Mouse (Mus musculus) MEL (cell line): ENCODE measurements around the gene Slc51a. TPM values are rescaled to one million over a fixed set of nuclear protein-coding genes. Genes with fewer than 3 reads are reported as not detected.

Experiments
- DNase-seq: peaks from one replicate; pipeline ENCODE4 v3.0.0; 2011; ENCODE audit warnings: low read depth, low spot score
- H3K27ac ChIP-seq: 2 replicates; pipeline ENCODE4 v1.5.1; 2012; ENCODE audit warnings: low read depth, mild to moderate bottlenecking, control low read depth, low read length, moderate library complexity; ENCODE audit not compliant: control insufficient read depth
- H3K27me3 ChIP-seq, 2 experiments: fragments of 150-350 bp in 1 of 2; sonication (generic) in 1 of 2; 2 replicates each; pipeline ENCODE4 v1.6.1; 2012; ENCODE audit warnings: low read length in 2 of 2, mild to moderate bottlenecking in 2 of 2, improper control_type of control experiment in 1 of 2, moderate library complexity in 1 of 2; ENCODE audit not compliant: insufficient read depth in 2 of 2, control insufficient read depth in 1 of 2
- H3K36me3 ChIP-seq, 2 experiments: 2 replicates each; pipeline ENCODE4 v1.6.1; 2012 to 2014; ENCODE audit warnings: low read length in 2 of 2, improper control_type of control experiment in 1 of 2, inconsistent platforms in 1 of 2, mild to moderate bottlenecking in 1 of 2; ENCODE audit not compliant: insufficient read depth in 2 of 2, control insufficient read depth in 1 of 2
- H3K4me1 ChIP-seq, 2 experiments: fragments of 150-350 bp in 1 of 2; sonication (generic) in 1 of 2; 2 replicates each; pipeline ENCODE4 v1.6.1; 2012; ENCODE audit warnings: low read length in 2 of 2, improper control_type of control experiment in 1 of 2, mild to moderate bottlenecking in 1 of 2; ENCODE audit not compliant: insufficient read depth in 2 of 2, control insufficient read depth in 1 of 2
- H3K4me3 ChIP-seq, 2 experiments: fragments of 150-350 bp in 1 of 2; sonication (generic) in 1 of 2; 2 replicates each; pipeline ENCODE4 v1.5.1; 2012; ENCODE audit warnings: low read depth in 2 of 2, low read length in 2 of 2, mild to moderate bottlenecking in 2 of 2, moderate library complexity in 2 of 2, control low read depth in 1 of 2, improper control_type of control experiment in 1 of 2; ENCODE audit not compliant: control insufficient read depth in 1 of 2, insufficient read depth in 1 of 2
- H3K79me2 ChIP-seq: 2 replicates; pipeline ENCODE4 v1.6.1; 2012; ENCODE audit warnings: mild to moderate bottlenecking, low read length, moderate library complexity; ENCODE audit not compliant: control insufficient read depth, poor library complexity, insufficient read depth
- H3K9ac ChIP-seq: 2 replicates; pipeline ENCODE4 v1.6.1; 2012; ENCODE audit warnings: low read depth, mild to moderate bottlenecking, control low read depth, low read length, moderate library complexity; ENCODE audit not compliant: control insufficient read depth, poor library complexity, severe bottlenecking
- H3K9me3 ChIP-seq: fragments of 150-350 bp; sonication (generic); replicated peaks from 2 replicates; pipeline ENCODE4 v1.6.1; 2012; ENCODE audit warnings: mild to moderate bottlenecking, low read length, improper control_type of control experiment, moderate library complexity; ENCODE audit not compliant: insufficient read depth
- BHLHE40 ChIP-seq: IDR thresholded peaks from 2 replicates; pipeline ENCODE4 v1.6.1; 2012; ENCODE audit warnings: low read depth, mild to moderate bottlenecking, inconsistent platforms, low read length, improper control_type of control experiment, borderline replicate concordance
- CHD1 ChIP-seq: IDR thresholded peaks from 2 replicates; pipeline ENCODE4 v1.6.1; 2012; ENCODE audit warnings: low read depth, mild to moderate bottlenecking, inconsistent platforms, low read length, improper control_type of control experiment
- CHD2 ChIP-seq: IDR thresholded peaks from 2 replicates; pipeline ENCODE4 v1.6.1; 2011; ENCODE audit warnings: low read length, improper control_type of control experiment
- CTCF ChIP-seq, 3 experiments: IDR thresholded peaks in 2 of 3; conservative IDR thresholded peaks in 1 of 3; 2 replicates each; pipeline ENCODE4 v1.5.1; 2011 to 2012; ENCODE audit warnings: low read length in 3 of 3, low read depth in 2 of 3, mild to moderate bottlenecking in 2 of 3, improper control_type of control experiment in 1 of 3, inconsistent platforms in 1 of 3, mixed read lengths in 1 of 3, moderate library complexity in 1 of 3; ENCODE audit not compliant: control insufficient read depth in 1 of 3, insufficient read depth in 1 of 3, poor library complexity in 1 of 3, severe bottlenecking in 1 of 3
- E2F4 ChIP-seq: IDR thresholded peaks from 2 replicates; pipeline ENCODE4 v1.6.1; 2011; ENCODE audit warnings: low read depth, low read length, improper control_type of control experiment, borderline replicate concordance
- ELF1 ChIP-seq: IDR thresholded peaks from 2 replicates; pipeline ENCODE4 v1.6.1; 2014; ENCODE audit warnings: low read depth, mild to moderate bottlenecking, inconsistent platforms, low read length, improper control_type of control experiment, moderate library complexity
- EP300 ChIP-seq, 2 experiments: IDR thresholded peaks; 2 replicates each; pipeline ENCODE4 v1.6.1; 2011; ENCODE audit warnings: improper control_type of control experiment in 2 of 2, low read length in 2 of 2, low read depth in 1 of 2, mild to moderate bottlenecking in 1 of 2
- ETS1 ChIP-seq: IDR thresholded peaks from 2 replicates; pipeline ENCODE4 v1.6.1; 2012; ENCODE audit warnings: low read depth, mild to moderate bottlenecking, inconsistent platforms, low read length, improper control_type of control experiment, moderate library complexity
- GABPA ChIP-seq: IDR thresholded peaks from 2 replicates; pipeline ENCODE4 v1.6.1; 2012; ENCODE audit warnings: low read depth, mild to moderate bottlenecking, inconsistent platforms, low read length, improper control_type of control experiment, moderate library complexity
- GATA1 ChIP-seq: IDR thresholded peaks from 2 replicates; pipeline ENCODE4 v1.6.1; 2011; ENCODE audit warnings: low read depth, low read length, improper control_type of control experiment
- JUND ChIP-seq: IDR thresholded peaks from 2 replicates; pipeline ENCODE4 v1.6.1; 2011; ENCODE audit warnings: low read depth, mild to moderate bottlenecking, improper control_type of control experiment, low read length
- MAFK ChIP-seq: IDR thresholded peaks from 2 replicates; pipeline ENCODE4 v1.6.1; 2011; ENCODE audit warnings: low read depth, mild to moderate bottlenecking, low read length, improper control_type of control experiment, borderline replicate concordance
- MAX ChIP-seq: IDR thresholded peaks from 2 replicates; pipeline ENCODE4 v1.6.1; 2011; ENCODE audit warnings: low read length, improper control_type of control experiment
- MXI1 ChIP-seq: IDR thresholded peaks from 2 replicates; pipeline ENCODE4 v1.6.1; 2011; ENCODE audit warnings: mild to moderate bottlenecking, low read depth, low read length, improper control_type of control experiment
- MYB ChIP-seq: IDR thresholded peaks from 2 replicates; pipeline ENCODE4 v1.6.1; 2011; ENCODE audit warnings: mild to moderate bottlenecking, low read depth, low read length, improper control_type of control experiment
- MYC ChIP-seq: IDR thresholded peaks from 2 replicates; pipeline ENCODE4 v1.6.1; 2011; ENCODE audit warnings: low read depth, mild to moderate bottlenecking, low read length, improper control_type of control experiment, moderate library complexity
- NRF1 ChIP-seq: IDR thresholded peaks from 2 replicates; pipeline ENCODE4 v1.6.1; 2014; ENCODE audit warnings: low read depth, mild to moderate bottlenecking, inconsistent platforms, low read length, improper control_type of control experiment, moderate library complexity; ENCODE audit not compliant: poor library complexity, insufficient read depth, severe bottlenecking
- POLR2A ChIP-seq, 2 experiments: IDR thresholded peaks; 2 replicates each; pipeline ENCODE4 v1.6.1; 2011 to 2012; ENCODE audit warnings: low read length in 2 of 2, mild to moderate bottlenecking in 2 of 2, control low read depth in 1 of 2, improper control_type of control experiment in 1 of 2, low read depth in 1 of 2, moderate library complexity in 1 of 2; ENCODE audit not compliant: control insufficient read depth in 1 of 2, insufficient read depth in 1 of 2, poor library complexity in 1 of 2
- POLR2AphosphoS2 ChIP-seq: IDR thresholded peaks from 2 replicates; pipeline ENCODE4 v1.6.1; 2011; ENCODE audit warnings: low read length, improper control_type of control experiment
- POLR2AphosphoS5 ChIP-seq: IDR thresholded peaks from 2 replicates; pipeline ENCODE4 v1.6.1; 2012; ENCODE audit warnings: low read depth, borderline replicate concordance, mild to moderate bottlenecking, inconsistent platforms, low read length, moderate library complexity, mixed read lengths
- RAD21 ChIP-seq: IDR thresholded peaks from 2 replicates; pipeline ENCODE4 v1.6.1; 2011; ENCODE audit warnings: mild to moderate bottlenecking, low read depth, low read length, improper control_type of control experiment
- RCOR1 ChIP-seq: IDR thresholded peaks from 2 replicates; pipeline ENCODE4 v1.6.1; 2012; ENCODE audit warnings: low read depth, mild to moderate bottlenecking, inconsistent platforms, low read length, improper control_type of control experiment
- SIN3A ChIP-seq: IDR thresholded peaks from 2 replicates; pipeline ENCODE4 v1.6.1; 2012; ENCODE audit warnings: low read length, improper control_type of control experiment, inconsistent platforms
- SMC3 ChIP-seq: IDR thresholded peaks from 2 replicates; pipeline ENCODE4 v1.6.1; 2011; ENCODE audit warnings: low read depth, low read length, improper control_type of control experiment
- TAL1 ChIP-seq: IDR thresholded peaks from 2 replicates; pipeline ENCODE4 v1.6.1; 2012; ENCODE audit warnings: mild to moderate bottlenecking, inconsistent platforms, low read length, moderate library complexity, mixed read lengths
- TBP ChIP-seq: IDR thresholded peaks from 2 replicates; pipeline ENCODE4 v1.8.0; 2011; ENCODE audit warnings: low read depth, low read length, improper control_type of control experiment
- TCF12 ChIP-seq: IDR thresholded peaks from 2 replicates; pipeline ENCODE4 v1.6.1; 2014; ENCODE audit warnings: low read depth, mild to moderate bottlenecking, inconsistent platforms, low read length, improper control_type of control experiment, moderate library complexity
- UBTF ChIP-seq: IDR thresholded peaks from 2 replicates; pipeline ENCODE4 v1.6.1; 2012; ENCODE audit warnings: low read depth, mild to moderate bottlenecking, inconsistent platforms, low read length, improper control_type of control experiment, moderate library complexity, borderline replicate concordance; ENCODE audit not compliant: insufficient read depth
- USF1 ChIP-seq: IDR thresholded peaks from 2 replicates; pipeline ENCODE4 v1.6.1; 2014; ENCODE audit warnings: low read depth, mild to moderate bottlenecking, inconsistent platforms, low read length, improper control_type of control experiment, moderate library complexity
- USF2 ChIP-seq, 2 experiments: IDR thresholded peaks; 2 replicates each; pipeline ENCODE4 v1.6.1; 2011 to 2012; ENCODE audit warnings: improper control_type of control experiment in 2 of 2, low read length in 2 of 2, borderline replicate concordance in 1 of 2, inconsistent platforms in 1 of 2, low read depth in 1 of 2, mild to moderate bottlenecking in 1 of 2; ENCODE audit not compliant: insufficient read depth in 1 of 2
- ZC3H11A ChIP-seq: IDR thresholded peaks from 2 replicates; pipeline ENCODE4 v1.6.1; 2012; ENCODE audit warnings: low read depth, mild to moderate bottlenecking, inconsistent platforms, low read length, improper control_type of control experiment
- ZKSCAN1 ChIP-seq: IDR thresholded peaks from 2 replicates; pipeline ENCODE4 v1.6.1; 2012; ENCODE audit warnings: low read depth, mild to moderate bottlenecking, inconsistent platforms, low read length, improper control_type of control experiment, moderate library complexity
- ZMIZ1 ChIP-seq: IDR thresholded peaks from 2 replicates; pipeline ENCODE4 v1.6.1; 2012; ENCODE audit warnings: low read depth, mild to moderate bottlenecking, inconsistent platforms, low read length, improper control_type of control experiment, moderate library complexity
- ZNF384 ChIP-seq: IDR thresholded peaks from 2 replicates; pipeline ENCODE4 v1.6.1; 2012; ENCODE audit warnings: low read depth, mild to moderate bottlenecking, inconsistent platforms, low read length, improper control_type of control experiment
- polyA plus RNA-seq, 2 experiments: library from polyadenylated mRNA; stranded (reverse) in 1 of 2; unstranded in 1 of 2; fragments of >175 nt in 1 of 2; fragments of >200 nt in 1 of 2; gene quantifications; 2 replicates each; pipeline versions ENCODE4 v1.2.1 to v1.2.4; 2012; ENCODE audit warnings: low replicate concordance in 2 of 2, low read depth in 1 of 2; ENCODE audit not compliant: insufficient read length in 2 of 2, insufficient read depth in 1 of 2, missing spikeins in 1 of 2
- total RNA-seq: library from RNA; depleted of rRNA; stranded (reverse); fragments of 300-350 nt; gene quantifications from 2 replicates; pipeline ENCODE4 v1.2.3, GENCODE M21; 2012

The Slc51a gene
- total and polyA plus RNA-seq, 3 experiments: 4.6 to 14.5 TPM; not detected in 1

DNA sequence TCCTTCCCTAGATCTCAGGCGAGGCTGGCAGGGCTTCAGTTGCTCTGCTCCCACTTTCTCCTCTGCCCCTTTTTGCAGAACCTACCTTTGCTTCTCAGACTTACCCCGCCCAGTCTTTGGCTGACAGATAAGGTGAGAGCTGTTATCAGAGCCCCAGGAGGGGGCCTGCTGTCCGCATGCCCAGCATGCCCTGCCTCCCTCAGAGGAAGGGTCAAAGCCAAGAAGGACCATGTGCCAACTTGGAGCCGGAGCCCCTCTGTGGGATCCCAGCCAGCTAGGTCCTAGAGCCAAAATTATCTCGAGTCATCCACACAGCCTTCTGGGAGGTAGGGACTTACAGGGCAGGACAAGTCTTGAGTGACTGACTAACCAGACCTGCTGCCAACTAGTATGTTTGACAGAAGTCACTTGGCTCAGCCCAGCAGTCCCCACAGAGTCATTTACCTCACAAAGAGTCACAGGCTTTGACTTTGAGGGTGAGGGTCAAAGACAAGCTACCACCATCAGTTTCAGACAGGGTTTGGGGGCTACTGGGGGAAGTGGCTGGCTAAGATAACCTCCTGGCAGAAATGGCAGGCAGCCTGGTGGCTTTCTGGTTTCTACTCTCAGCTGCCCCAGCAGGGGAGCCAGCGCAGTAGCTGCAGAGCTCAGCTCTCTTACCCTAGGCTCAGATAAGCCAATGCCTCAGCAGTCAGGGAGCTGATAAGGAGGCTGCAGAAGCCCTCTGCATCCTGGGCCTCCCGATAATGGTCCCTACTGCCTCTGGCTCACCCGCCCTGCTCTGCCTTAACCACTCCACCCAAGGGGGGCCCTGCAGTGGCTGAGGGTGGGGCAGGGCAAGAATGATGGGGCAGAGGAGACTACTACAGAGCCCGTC is 21.6 kb upstream of the Slc51a start:
- peaks cover 0 to 37% of the 10 kb centered on the region in 2 experiments; a peak in 2 of 4 replicates for H3K36me3 ChIP-seq
- TF ChIP-seq RAD21: no peak; the same call in 1 of the 2 replicates
- 0 out of 2 replicates have a peak, but pooled peaks have one; percentile 36 for TF ChIP-seq GABPA
- no peak for TF ChIP-seq CHD1
- TF ChIP-seq EP300 (IDR thresholded peaks at IDR 0.05; ENCODE audit: low read depth in 1 of 2, low read length in 2 of 2): peak; percentile 98 to 99
- no peak for TF ChIP-seq POLR2AphosphoS5
- TF ChIP-seq MAX: peak; percentile 65; the same call in 1 of the 2 replicates
- peak; percentile 80; the same call in 1 of the 2 replicates for TF ChIP-seq MAFK
- peak; percentile 8; the same call in 1 of the 2 replicates for TF ChIP-seq CHD2
- TF ChIP-seq E2F4: no peak
- TF ChIP-seq BHLHE40: peak; percentile 80
- 0 out of 6 replicates have a peak, but pooled peaks of 1 of the 3 experiments have one; percentile 4 for TF ChIP-seq CTCF (IDR thresholded peaks at IDR 0.05 in 2 of 3, conservative IDR thresholded peaks at IDR 0.05 in 1 of 3; ENCODE audit: control insufficient read depth in 1 of 3, insufficient read depth in 1 of 3, low read depth in 2 of 3, low read length in 3 of 3, poor library complexity in 1 of 3, severe bottlenecking in 1 of 3)
- peak in 1 of 2 experiments; percentile 50; a peak in 2 of 4 replicates for TF ChIP-seq POLR2A (IDR thresholded peaks at IDR 0.05; ENCODE audit: control insufficient read depth in 1 of 2, insufficient read depth in 1 of 2, low read depth in 1 of 2, low read length in 2 of 2, poor library complexity in 1 of 2)
- peak; percentile 100 for TF ChIP-seq TCF12
- peak; percentile 50; the same call in 1 of the 2 replicates for TF ChIP-seq NRF1
- TF ChIP-seq ZNF384: peak; percentile 35; the same call in 1 of the 2 replicates
- TF ChIP-seq MYC: peak; percentile 19; the same call in 1 of the 2 replicates
- TF ChIP-seq POLR2AphosphoS2: 0 out of 2 replicates have a peak, but pooled peaks have one; percentile 45
- 0 out of 2 replicates have a peak, but pooled peaks have one; percentile 14 for TF ChIP-seq TBP
- TF ChIP-seq UBTF: no peak
- TF ChIP-seq ETS1: peak; percentile 98
- TF ChIP-seq ELF1: 0 out of 2 replicates have a peak, but pooled peaks have one; percentile 23
- TF ChIP-seq MXI1: peak; percentile 53
- peak; percentile 71 for TF ChIP-seq MYB
- TF ChIP-seq USF2 (IDR thresholded peaks at IDR 0.05; ENCODE audit: borderline replicate concordance in 1 of 2, insufficient read depth in 1 of 2, low read depth in 1 of 2, low read length in 2 of 2): no peak
- TF ChIP-seq RCOR1: peak; percentile 94
- peak; percentile 15; the same call in 1 of the 2 replicates for TF ChIP-seq USF1
- TF ChIP-seq GATA1: peak; percentile 100
- TF ChIP-seq SMC3: peak; percentile 20
- TF ChIP-seq ZKSCAN1: no peak
- TF ChIP-seq ZMIZ1: peak; percentile 76; the same call in 1 of the 2 replicates
- no peak for TF ChIP-seq JUND
- 0 out of 2 replicates have a peak, but pooled peaks have one; percentile 2 for TF ChIP-seq ZC3H11A
- TF ChIP-seq TAL1: peak; percentile 99
- TF ChIP-seq SIN3A: peak; percentile 80

More for the DNA sequence above, 21.6 kb upstream of the Slc51a start:
- no peaks in the 10 kb centered on the region for H3K27me3 ChIP-seq
- peak overlapping the region; percentile 69 for H3K9ac ChIP-seq
- no peaks in the 10 kb centered on the region for H3K9me3 ChIP-seq
- H3K4me1 ChIP-seq: peaks cover 19 to 31% of the 10 kb centered on the region in 2 experiments
- peak; percentile 98 for DNase-seq
- peak overlapping the region; percentile 98 for H3K27ac ChIP-seq
- no peaks in the 10 kb centered on the region; the same call in 1 of the 2 replicates for H3K79me2 ChIP-seq
- peak overlapping the region; percentile 3 to 24; a peak in 3 of 4 replicates for H3K4me3 ChIP-seq
